Mouse (Mus musculus) CH12.LX (cell line): Measurements from ENCODE around the gene H2al1h. TPM values are rescaled to one million over a fixed set of nuclear protein-coding genes. Genes with fewer than 3 reads are reported as not detected.
"Not testable (repeated sequence)": the region's sequence is repeated elsewhere in the genome, so short reads cannot be mapped to it uniquely, and the experiment has no call there.

ENCODE experiments used
- DNase-seq: peaks from one replicate; pipeline ENCODE4 v3.0.0-alpha.2; 2013; ENCODE audit errors: extremely low read depth
- H3K27ac ChIP-seq: 2 replicates; pipeline ENCODE4 v1.5.1; 2012; ENCODE audit warnings: low read depth, mild to moderate bottlenecking, control low read depth, moderate library complexity; ENCODE audit not compliant: insufficient read depth
- H3K27me3 ChIP-seq: replicated peaks from 2 replicates; pipeline ENCODE3; 2012; ENCODE audit warnings: inconsistent platforms
- H3K36me3 ChIP-seq, 2 experiments: replicated peaks in 1 of 2; 2 replicates each; pipeline versions ENCODE3 to v1.6.1; 2012; ENCODE audit warnings: inconsistent platforms in 1 of 2, low read length in 1 of 2, mild to moderate bottlenecking in 1 of 2, mixed read lengths in 1 of 2, moderate library complexity in 1 of 2; ENCODE audit not compliant: control insufficient read depth in 1 of 2, insufficient read depth in 1 of 2
- H3K4me1 ChIP-seq, 2 experiments: 2 replicates each; pipeline ENCODE4 v1.6.1; 2012; ENCODE audit warnings: inconsistent platforms in 1 of 2, moderate library complexity in 1 of 2; ENCODE audit not compliant: insufficient read depth in 2 of 2, control insufficient read depth in 1 of 2
- H3K4me2 ChIP-seq: 2 replicates; pipeline ENCODE4 v1.6.1; 2012; ENCODE audit warnings: low read depth, mild to moderate bottlenecking, control low read depth; ENCODE audit not compliant: poor library complexity, insufficient read depth, severe bottlenecking
- H3K4me3 ChIP-seq, 3 experiments: fragments of 150-350 bp in 1 of 3; sonication (generic) in 1 of 3; replicated peaks in 1 of 3; 2 replicates each; pipeline versions ENCODE3 to v1.5.1; 2011 to 2012; ENCODE audit warnings: low read depth in 2 of 3, low read length in 2 of 3, mild to moderate bottlenecking in 2 of 3, moderate library complexity in 2 of 3, control low read depth in 1 of 3, improper control_type of control experiment in 1 of 3, inconsistent platforms in 1 of 3, mixed read lengths in 1 of 3; ENCODE audit not compliant: poor library complexity in 1 of 3
- H3K79me2 ChIP-seq: replicated peaks from 2 replicates; pipeline ENCODE4 v1.6.1; 2012; ENCODE audit warnings: mild to moderate bottlenecking, moderate library complexity; ENCODE audit not compliant: control insufficient read depth, poor library complexity, insufficient read depth, severe bottlenecking; ENCODE audit errors: extremely low read depth
- H3K9ac ChIP-seq: 2 replicates; pipeline ENCODE4 v1.6.1; 2012; ENCODE audit warnings: low read depth, mild to moderate bottlenecking, control low read depth, moderate library complexity; ENCODE audit not compliant: insufficient read depth
- H3K9me3 ChIP-seq: replicated peaks from 2 replicates; pipeline ENCODE3; 2012; ENCODE audit warnings: low read length, inconsistent platforms, mixed read lengths
- BHLHE40 ChIP-seq: IDR thresholded peaks from 2 replicates; pipeline ENCODE4 v1.6.1; 2011; ENCODE audit warnings: mild to moderate bottlenecking, low read depth, low read length, improper control_type of control experiment
- CHD1 ChIP-seq: IDR thresholded peaks from 2 replicates; pipeline ENCODE4 v1.6.1; 2012; ENCODE audit warnings: low read depth, low read length, improper control_type of control experiment, inconsistent platforms
- CTCF ChIP-seq, 2 experiments: IDR thresholded peaks in 1 of 2; conservative IDR thresholded peaks in 1 of 2; 2 replicates each; pipeline ENCODE4 v1.5.1; 2011 to 2012; ENCODE audit warnings: low read depth in 2 of 2, low read length in 2 of 2, improper control_type of control experiment in 1 of 2, inconsistent platforms in 1 of 2, mild to moderate bottlenecking in 1 of 2, moderate library complexity in 1 of 2
- GABPA ChIP-seq: IDR thresholded peaks from 2 replicates; pipeline ENCODE4 v1.6.1; 2012; ENCODE audit warnings: low read depth, low read length, improper control_type of control experiment, inconsistent platforms; ENCODE audit not compliant: insufficient replicate concordance
- HCFC1 ChIP-seq: IDR thresholded peaks from 2 replicates; pipeline ENCODE4 v1.6.1; 2012; ENCODE audit warnings: low read depth, mild to moderate bottlenecking, inconsistent platforms, low read length, improper control_type of control experiment
- KAT2A ChIP-seq: IDR thresholded peaks from 2 replicates; pipeline ENCODE4 v1.6.1; 2012; ENCODE audit warnings: low read length, improper control_type of control experiment, inconsistent platforms; ENCODE audit not compliant: insufficient replicate concordance
- MAFK ChIP-seq: IDR thresholded peaks from 2 replicates; pipeline ENCODE4 v1.6.1; 2011; ENCODE audit warnings: low read length, improper control_type of control experiment; ENCODE audit not compliant: insufficient replicate concordance
- NELFE ChIP-seq: IDR thresholded peaks from 2 replicates; pipeline ENCODE4 v1.6.1; 2011; ENCODE audit warnings: low read depth, low read length, improper control_type of control experiment
- PAX5 ChIP-seq: IDR thresholded peaks from 2 replicates; pipeline ENCODE4 v1.6.1; 2012; ENCODE audit warnings: low read length, inconsistent platforms, mixed read lengths
- POLR2A ChIP-seq: IDR thresholded peaks from 2 replicates; pipeline ENCODE4 v1.6.1; 2011; ENCODE audit warnings: low read depth, mild to moderate bottlenecking, improper control_type of control experiment, low read length
- SIN3A ChIP-seq: IDR thresholded peaks from 2 replicates; pipeline ENCODE4 v1.6.1; 2012; ENCODE audit warnings: low read length, improper control_type of control experiment, inconsistent platforms
- USF1 ChIP-seq: IDR thresholded peaks from 2 replicates; pipeline ENCODE4 v1.6.1; 2014; ENCODE audit warnings: low read depth, mild to moderate bottlenecking, inconsistent platforms, low read length, improper control_type of control experiment
- ZKSCAN1 ChIP-seq: IDR thresholded peaks from 2 replicates; pipeline ENCODE4 v1.6.1; 2012; ENCODE audit warnings: low read depth, inconsistent platforms, low read length, improper control_type of control experiment, borderline replicate concordance
- dilution Hi-C: fragments of 300-500 bp; cut with MboI; formaldehyde crosslinking; loops from 2 replicates; pipeline ENCODE4 v1.14.3; 2020; ENCODE audit warnings: low sequenced_read_pairs; ENCODE audit not compliant: extremely low pct_unique_long_range_greater_than_20kb, extremely low pct_ligation_motif_present
- in situ Hi-C: fragments of 300-500 bp; cut with MboI; formaldehyde crosslinking; loops from 3 replicates; pipeline ENCODE4 v1.14.3; 2019; ENCODE audit warnings: low sequenced_read_pairs, low pct_ligation_motif_present, low pct_unique_long_range_greater_than_20kb, mixed read lengths
- polyA plus RNA-seq: library from polyadenylated mRNA; unstranded; fragments of >175 nt; gene quantifications from 2 replicates; pipeline ENCODE4 v1.2.1, GENCODE M21; 2012; ENCODE audit warnings: low read depth; ENCODE audit not compliant: insufficient read length
- total RNA-seq, 2 experiments: library from RNA; depleted of rRNA; stranded (reverse); fragments of 300-350 nt in 1 of 2; fragments of >200 nt in 1 of 2; gene quantifications; 2 replicates each; pipeline ENCODE4 v1.2.3; 2012 to 2014

The H2al1h gene
- total and polyA plus RNA-seq, 3 experiments, result not detected

DNA sequence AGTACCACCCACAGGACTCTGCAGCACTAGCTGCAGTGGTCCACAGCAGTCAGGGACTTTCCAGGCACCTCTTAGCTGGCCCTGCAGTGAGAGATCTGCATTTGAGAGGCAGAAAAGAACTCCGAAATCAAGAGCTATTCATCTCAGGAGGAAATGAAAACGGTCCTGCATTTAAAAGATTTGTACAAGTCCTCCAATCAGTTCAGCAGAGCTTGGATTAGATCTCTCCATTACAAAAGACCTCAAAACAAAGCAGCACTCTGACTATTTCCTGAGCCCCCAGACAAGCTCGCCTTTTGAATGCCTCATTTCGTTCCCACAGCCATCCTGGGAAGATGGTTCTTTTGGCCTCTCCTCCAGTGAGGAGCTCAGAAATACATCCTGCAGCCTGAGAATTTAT, 32.0 kb upstream of the H2al1h start:
- in situ Hi-C loops (no loop called here), dilution Hi-C loops (no loop called here)
- Histone ChIP-seq H3K4me1 (no peaks in the 10 kb centered on the region), H3K79me2 (no peaks in the 10 kb centered on the region), H3K36me3 (no peaks in the 10 kb centered on the region), H3K27me3 (no peaks in the 10 kb centered on the region), H3K4me3 (no peak overlapping the region), H3K9me3 (no peaks in the 10 kb centered on the region), H3K4me2 (no peak overlapping the region), H3K27ac (no peak overlapping the region), H3K9ac (no peak overlapping the region)
- TF ChIP-seq ZKSCAN1 (no peak), POLR2A (no peak), GABPA (no peak), KAT2A (no peak), SIN3A (no peak), NELFE (no peak), USF1 (no peak), HCFC1 (no peak), CTCF (conservative IDR thresholded peaks at IDR 0.05 in 1 of 2, IDR thresholded peaks at IDR 0.05 in 1 of 2; ENCODE audit: low read depth in 2 of 2, low read length in 2 of 2) (no peak), MAFK (no peak), PAX5 (no peak), BHLHE40 (no peak), CHD1 (no peak)
- DNase-seq, result no peak

DNA sequence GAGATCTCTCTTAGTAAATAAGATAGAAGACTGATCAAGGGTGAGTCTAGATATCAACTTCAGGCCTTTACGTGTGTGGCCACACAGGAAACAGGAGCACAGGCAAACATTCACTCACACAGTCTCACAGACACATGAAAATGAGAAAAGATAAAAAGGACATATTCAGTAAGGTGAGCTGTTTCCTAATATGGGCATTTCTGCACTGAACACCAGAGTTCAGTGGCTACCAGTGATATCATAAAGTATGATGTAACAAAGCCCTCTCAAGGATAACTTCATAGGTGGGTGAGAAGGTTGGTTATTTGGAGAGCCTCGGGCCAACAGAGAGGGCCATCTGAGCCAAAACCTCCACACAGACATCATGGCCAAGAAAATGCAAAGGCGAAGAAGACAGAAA, 22.3 kb upstream of the H2al1h start, which contains the start of gene H2al1a:
Gene H2al1a, plus strand, starts transcription at position 301 of the 400 bp plus-strand sequence.
- H3K27me3 ChIP-seq, in situ Hi-C loops, H3K36me3 ChIP-seq: not testable (repeated sequence)

GRCm38 (mm10) chrX:11302132-11302531, 19.2 kb upstream of the H2al1h start, which contains the start of gene H2al1b:
H2al1b (plus strand) TSS chrX:11302432.
- H3K27me3 ChIP-seq, H3K4me1 ChIP-seq, H3K36me3 ChIP-seq, H3K9ac ChIP-seq, H3K4me2 ChIP-seq, H3K4me3 ChIP-seq, H3K79me2 ChIP-seq, H3K27ac ChIP-seq, in situ Hi-C loops, DNase-seq, H3K9me3 ChIP-seq, dilution Hi-C loops: not testable (repeated sequence)

More for the DNA sequence above, 22.3 kb upstream of the H2al1h start, which contains the start of gene H2al1a:
- DNase-seq, H3K9ac ChIP-seq, H3K9me3 ChIP-seq, H3K4me1 ChIP-seq, H3K4me3 ChIP-seq, H3K27ac ChIP-seq, dilution Hi-C loops, H3K79me2 ChIP-seq, H3K4me2 ChIP-seq: not testable (repeated sequence)

DNA sequence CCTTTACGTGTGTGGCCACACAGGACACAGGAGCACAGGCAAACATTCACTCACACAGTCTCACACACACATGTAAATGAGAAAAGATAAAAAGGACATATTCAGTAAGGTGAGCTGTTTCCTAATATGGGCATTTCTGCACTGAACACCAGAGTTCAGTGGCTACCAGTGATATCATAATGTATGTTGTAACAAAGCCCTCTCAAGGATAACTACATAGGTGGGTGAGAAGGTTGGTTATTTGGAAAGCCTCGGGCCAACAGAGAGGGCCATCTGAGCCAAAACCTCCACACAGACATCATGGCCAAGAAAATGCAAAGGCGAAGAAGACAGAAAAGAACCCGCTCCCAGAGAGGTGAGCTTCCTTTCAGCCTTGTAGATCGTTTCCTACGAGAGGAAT, 15.9 kb upstream of the H2al1h start, which contains the start of gene H2al1c:
Gene H2al1c, plus strand, starts transcription at position 301 of the 400 bp plus-strand sequence.
- H3K9ac ChIP-seq, H3K9me3 ChIP-seq, H3K36me3 ChIP-seq, H3K27ac ChIP-seq, DNase-seq, H3K79me2 ChIP-seq, H3K4me2 ChIP-seq, H3K27me3 ChIP-seq, H3K4me3 ChIP-seq, dilution Hi-C loops, in situ Hi-C loops, H3K4me1 ChIP-seq: not testable (repeated sequence)

DNA sequence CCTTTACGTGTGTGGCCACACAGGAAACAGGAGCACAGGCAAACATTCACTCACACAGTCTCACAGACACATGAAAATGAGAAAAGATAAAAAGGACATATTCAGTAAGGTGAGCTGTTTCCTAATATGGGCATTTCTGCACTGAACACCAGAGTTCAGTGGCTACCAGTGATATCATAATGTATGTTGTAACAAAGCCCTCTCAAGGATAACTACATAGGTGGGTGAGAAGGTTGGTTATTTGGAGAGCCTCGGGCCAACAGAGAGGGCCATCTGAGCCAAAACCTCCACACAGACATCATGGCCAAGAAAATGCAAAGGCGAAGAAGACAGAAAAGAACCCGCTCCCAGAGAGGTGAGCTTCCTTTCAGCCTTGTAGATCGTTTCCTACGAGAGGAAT, 12.8 kb upstream of the H2al1h start, which contains the start of gene H2al1d:
Gene H2al1d, plus strand, starts transcription at position 301 of the 400 bp plus-strand sequence.
- H3K27me3 ChIP-seq, DNase-seq, H3K4me2 ChIP-seq, H3K36me3 ChIP-seq, H3K9me3 ChIP-seq, in situ Hi-C loops, H3K9ac ChIP-seq, H3K4me1 ChIP-seq, dilution Hi-C loops, H3K79me2 ChIP-seq, H3K27ac ChIP-seq, H3K4me3 ChIP-seq: not testable (repeated sequence)
